Mouse (Mus musculus) neural tube, embryonic 14.5 days (tissue): ENCODE results near the gene Chsy1. TPM values are rescaled to one million over a fixed set of nuclear protein-coding genes. Genes with fewer than 3 reads are reported as not detected.

Experiments
- polyA plus RNA-seq: library from polyadenylated mRNA; unstranded; fragments of >200 nt; fragmentation: Nextera tagmentation; extraction: Ambion mirVana; gene quantifications from 2 replicates; pipeline ENCODE4 v1.2.1, GENCODE M21; 2014

Gene Chsy1
- polyA plus RNA-seq, 1 experiment from 2014 or later = 16.4 TPM

Other genes with a start within 250 kb of the Chsy1 start
- 1.4 and 2.6 TPM in 2 replicates for gene Pcsk6, start 247.8 kb upstream of the Chsy1 start, polyA plus RNA-seq
- gene Gm45213, start 65.9 kb upstream of the Chsy1 start, polyA plus RNA-seq = not detected in 2 replicates
- 114 and 125 TPM in 2 replicates for gene Snrpa1, start 50.5 kb upstream of the Chsy1 start, polyA plus RNA-seq
- 79.0 and 89.7 TPM in 2 replicates for gene Selenos, start 29.9 kb upstream of the Chsy1 start, polyA plus RNA-seq